Mouse (Mus musculus) stomach, embryonic 16.5 days (tissue): ENCODE measurements around the gene Zfp131. TPM values are rescaled to one million over a fixed set of nuclear protein-coding genes. Genes with fewer than 3 reads are reported as not detected.
A peak's percentile ranks its signal among the peaks of the same experiment; 100 is the strongest.

Experiments used
- ATAC-seq: fragments of 200-750 bp; cut with Nextera tagmentation; 2 replicates; pipeline ENCODE4 v1.8.0; 2017; ENCODE audit warnings: moderate number of reproducible peaks, moderate TSS enrichment; ENCODE audit not compliant: insufficient read depth, low FRiP score
- H3K27ac ChIP-seq: fragments of 300-500 bp; sonication (generic); 2 replicates; pipeline ENCODE4 v1.5.1; 2014; ENCODE audit warnings: low read length
- H3K27me3 ChIP-seq: fragments of 300-500 bp; sonication (generic); 2 replicates; pipeline ENCODE4 v1.6.1; 2014; ENCODE audit warnings: low read length, control low read depth, mixed read lengths; ENCODE audit not compliant: control insufficient read depth, insufficient read depth
- H3K36me3 ChIP-seq: fragments of 300-500 bp; sonication (generic); 2 replicates; pipeline ENCODE4 v1.6.1; 2014; ENCODE audit warnings: low read length; ENCODE audit not compliant: control insufficient read depth, insufficient read depth
- H3K4me1 ChIP-seq: fragments of 300-500 bp; sonication (generic); 2 replicates; pipeline ENCODE4 v1.6.1; 2014; ENCODE audit warnings: low read length, control low read depth, mixed read lengths; ENCODE audit not compliant: control insufficient read depth, insufficient read depth
- H3K4me2 ChIP-seq: fragments of 300-500 bp; sonication (generic); 2 replicates; pipeline ENCODE4 v1.6.1; 2014; ENCODE audit warnings: low read depth, low read length, mixed read lengths
- H3K4me3 ChIP-seq: fragments of 300-500 bp; sonication (generic); replicated peaks from 2 replicates; pipeline ENCODE4 v1.5.1; 2014; ENCODE audit warnings: mild to moderate bottlenecking, low read length
- H3K9ac ChIP-seq: fragments of 300-500 bp; sonication (generic); 2 replicates; pipeline ENCODE4 v1.6.1; 2014; ENCODE audit warnings: low read length
- H3K9me3 ChIP-seq: fragments of 300-500 bp; sonication (generic); replicated peaks from 2 replicates; pipeline ENCODE4 v1.6.1; 2016; ENCODE audit warnings: low read length, control low read depth; ENCODE audit not compliant: control insufficient read depth
- WGBS: fragments of 180-500 bp; shearing (Covaris S2); extraction: QIAGEN DNeasy Blood & Tissue Kit; methylation state at CpG from one replicate; pipeline ENCODE4 v1.1.7; 2014; 5-methylcytosine and 5-hydroxymethylcytosine counted together
- polyA plus RNA-seq: library from polyadenylated mRNA; unstranded; fragments of >200 nt; fragmentation: Nextera tagmentation; extraction: Ambion mirVana; gene quantifications from 2 replicates; pipeline ENCODE4 v1.2.1, GENCODE M21; 2015

The Zfp131 gene
- polyA plus RNA-seq, 1 experiment from 2014 or later, result 30.2 TPM

DNA sequence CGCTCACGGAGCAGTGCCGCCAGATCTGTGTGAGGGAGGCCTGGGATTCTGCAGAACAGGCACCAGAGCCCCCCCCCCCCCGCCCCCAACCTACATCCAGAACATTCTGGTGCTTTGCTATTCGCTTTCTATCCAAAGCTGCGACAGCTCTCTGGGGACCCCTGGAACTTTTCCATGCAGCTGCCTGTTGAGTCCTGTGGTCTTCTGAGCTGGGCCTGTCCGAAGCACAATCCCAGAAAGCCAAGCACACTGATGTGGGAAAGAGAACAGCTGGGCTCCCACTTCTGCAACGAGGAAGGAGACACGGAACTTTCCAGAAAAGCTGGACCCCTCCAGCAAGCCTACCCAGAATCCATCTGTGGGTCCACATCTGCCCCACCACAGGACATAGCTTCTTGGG, 19.3 kb upstream of the Zfp131 start:
- Histone ChIP-seq H3K36me3 (no peaks in the 10 kb centered on the region), H3K9me3 (no peaks in the 10 kb centered on the region), H3K27ac (no peak overlapping the region), H3K4me1 (no peaks in the 10 kb centered on the region), H3K4me2 (no peak overlapping the region), H3K9ac (no peak overlapping the region), H3K4me3 (no peak overlapping the region), H3K27me3 (no peaks in the 10 kb centered on the region)
- 79% methylated on average over 9 of the region's 9 CpGs for WGBS
- ATAC-seq, result no peak

DNA sequence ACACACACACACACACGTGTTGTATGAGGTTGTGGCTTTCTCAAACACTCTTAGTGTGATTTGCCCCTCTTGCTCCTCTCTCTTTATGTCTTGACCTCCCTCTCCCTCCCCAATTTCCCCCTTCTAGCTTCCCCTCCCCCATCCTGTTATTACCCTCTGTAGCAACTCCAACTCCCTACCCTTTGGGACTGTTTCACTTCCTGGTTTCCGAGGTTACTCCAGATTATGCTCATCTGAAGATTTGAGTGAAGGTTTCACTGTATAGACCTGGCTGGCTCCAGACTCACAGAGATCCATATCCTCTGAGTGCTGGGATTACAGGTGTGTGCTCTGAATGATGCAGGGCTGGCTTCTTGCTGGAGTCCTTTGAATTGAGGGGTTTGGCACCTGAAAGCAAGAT, 18.2 kb upstream of the Zfp131 start:
- Histone ChIP-seq H3K27ac (no peak overlapping the region), H3K27me3 (no peaks in the 10 kb centered on the region), H3K4me3 (no peak overlapping the region), H3K9ac (no peak overlapping the region), H3K4me2 (no peak overlapping the region), H3K36me3 (no peaks in the 10 kb centered on the region), H3K9me3 (no peaks in the 10 kb centered on the region), H3K4me1 (no peaks in the 10 kb centered on the region)
- 51% methylated on average over 2 of the region's 2 CpGs for WGBS
- no peak for ATAC-seq

DNA sequence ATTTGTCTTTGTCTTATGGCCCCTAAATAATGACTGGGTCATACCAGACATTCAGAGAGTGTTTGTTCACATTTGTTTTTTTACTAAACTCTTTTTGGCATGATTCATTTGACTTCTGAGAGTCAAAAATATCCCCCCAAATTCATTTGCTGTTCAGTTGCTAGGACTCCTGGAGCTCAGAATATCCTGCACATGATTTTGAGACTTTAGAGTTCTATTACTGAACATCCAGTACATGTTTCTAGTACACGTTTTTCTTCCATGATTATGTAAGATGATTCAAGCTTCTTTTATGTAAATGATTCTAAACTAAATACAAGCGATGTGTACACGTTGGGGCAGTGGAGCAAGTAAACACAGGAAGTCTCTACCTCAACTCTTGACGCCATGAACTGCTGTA, 7.0 kb upstream of the Zfp131 start:
- WGBS, result 51% methylated on average over 4 of the region's 4 CpGs
- no peak overlapping the region for H3K9ac ChIP-seq
- no peaks in the 10 kb centered on the region for H3K36me3 ChIP-seq

DNA sequence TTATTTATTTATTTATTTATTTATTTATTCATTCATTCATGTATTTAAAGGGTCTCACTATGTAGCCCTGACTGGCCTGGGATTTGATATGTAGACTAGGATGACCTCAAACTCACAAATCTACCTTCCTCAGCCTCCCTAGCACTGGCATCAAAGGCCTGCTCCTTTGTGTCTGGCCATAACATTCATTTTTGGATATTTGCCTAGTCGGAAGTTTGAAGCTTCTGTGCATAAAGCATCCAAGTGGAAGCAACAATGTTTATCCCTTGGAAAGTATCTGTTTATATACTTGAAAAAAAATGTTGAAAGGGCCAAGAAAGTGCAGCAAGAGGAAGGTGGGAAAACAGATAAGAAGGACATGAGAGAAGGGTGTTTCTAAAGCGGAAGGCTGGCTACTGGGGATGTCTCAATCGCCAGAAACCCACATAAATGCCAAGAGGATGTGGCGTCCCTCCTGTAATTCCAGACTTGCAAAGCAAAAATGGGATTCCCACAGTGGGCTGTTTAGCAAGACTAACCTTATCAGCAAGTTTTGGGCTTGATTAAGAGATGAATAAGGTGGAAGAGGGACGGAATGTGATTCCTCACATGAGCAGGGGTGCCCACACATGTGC, 2.2 kb upstream of the Zfp131 start:
- no peaks in the 10 kb centered on the region for H3K9me3 ChIP-seq
- no peak overlapping the region for H3K4me3 ChIP-seq
- no peak overlapping the region for H3K9ac ChIP-seq
- 71% methylated on average over 5 of the region's 5 CpGs for WGBS
- no peak for ATAC-seq
- no peak overlapping the region for H3K4me2 ChIP-seq
- H3K36me3 ChIP-seq, result peaks cover 7% of the 10 kb centered on the region; the same call in 1 of the 2 replicates
- H3K27ac ChIP-seq, result no peak overlapping the region
- H3K27me3 ChIP-seq, result no peaks in the 10 kb centered on the region
- H3K4me1 ChIP-seq, result peaks cover 13% of the 10 kb centered on the region

More for the DNA sequence above, 7.0 kb upstream of the Zfp131 start:
- H3K9me3 ChIP-seq, result no peaks in the 10 kb centered on the region
- ATAC-seq, result no peak
- no peaks in the 10 kb centered on the region for H3K4me1 ChIP-seq
- no peaks in the 10 kb centered on the region for H3K27me3 ChIP-seq
- no peak overlapping the region for H3K4me3 ChIP-seq
- H3K4me2 ChIP-seq, result no peak overlapping the region
- H3K27ac ChIP-seq, result no peak overlapping the region

DNA sequence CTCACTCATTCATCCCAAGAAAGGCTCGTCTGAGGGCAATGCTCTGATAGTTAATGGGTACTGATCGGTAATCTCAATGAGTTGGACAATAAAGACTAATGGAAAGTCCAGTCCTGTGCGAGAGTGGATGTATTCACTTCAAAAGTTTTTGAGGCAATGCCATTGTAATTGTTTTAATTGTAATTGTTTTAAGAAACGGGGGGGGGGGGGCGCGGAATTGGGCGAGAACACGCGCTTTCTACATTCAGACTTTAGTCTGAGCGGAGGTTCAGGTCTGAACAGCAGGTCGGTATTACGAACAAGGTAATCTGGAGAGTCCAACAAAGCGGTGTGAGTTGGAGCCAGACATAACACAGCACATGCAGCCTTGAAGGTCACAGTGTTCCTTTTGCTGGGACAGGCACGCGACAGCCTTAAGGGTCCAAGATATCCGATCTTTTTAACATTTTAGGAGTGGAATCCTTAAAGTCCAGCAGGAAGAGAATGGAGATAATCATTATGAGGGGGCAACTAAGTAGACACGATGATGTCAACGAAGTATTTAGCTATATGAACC, 969 bp upstream of the Zfp131 start:
- Histone ChIP-seq H3K9ac (peak overlapping the region; percentile 97), H3K27me3 (no peaks in the 10 kb centered on the region), H3K9me3 (no peaks in the 10 kb centered on the region), H3K4me1 (peaks cover 13% of the 10 kb centered on the region), H3K27ac (peak overlapping the region; percentile 96), H3K36me3 (peaks cover 7% of the 10 kb centered on the region), H3K4me3 (peak overlapping the region; percentile 84), H3K4me2 (peak overlapping the region; percentile 92)
- WGBS, result 4% methylated on average over 18 of the region's 18 CpGs
- ATAC-seq, result no peak

DNA sequence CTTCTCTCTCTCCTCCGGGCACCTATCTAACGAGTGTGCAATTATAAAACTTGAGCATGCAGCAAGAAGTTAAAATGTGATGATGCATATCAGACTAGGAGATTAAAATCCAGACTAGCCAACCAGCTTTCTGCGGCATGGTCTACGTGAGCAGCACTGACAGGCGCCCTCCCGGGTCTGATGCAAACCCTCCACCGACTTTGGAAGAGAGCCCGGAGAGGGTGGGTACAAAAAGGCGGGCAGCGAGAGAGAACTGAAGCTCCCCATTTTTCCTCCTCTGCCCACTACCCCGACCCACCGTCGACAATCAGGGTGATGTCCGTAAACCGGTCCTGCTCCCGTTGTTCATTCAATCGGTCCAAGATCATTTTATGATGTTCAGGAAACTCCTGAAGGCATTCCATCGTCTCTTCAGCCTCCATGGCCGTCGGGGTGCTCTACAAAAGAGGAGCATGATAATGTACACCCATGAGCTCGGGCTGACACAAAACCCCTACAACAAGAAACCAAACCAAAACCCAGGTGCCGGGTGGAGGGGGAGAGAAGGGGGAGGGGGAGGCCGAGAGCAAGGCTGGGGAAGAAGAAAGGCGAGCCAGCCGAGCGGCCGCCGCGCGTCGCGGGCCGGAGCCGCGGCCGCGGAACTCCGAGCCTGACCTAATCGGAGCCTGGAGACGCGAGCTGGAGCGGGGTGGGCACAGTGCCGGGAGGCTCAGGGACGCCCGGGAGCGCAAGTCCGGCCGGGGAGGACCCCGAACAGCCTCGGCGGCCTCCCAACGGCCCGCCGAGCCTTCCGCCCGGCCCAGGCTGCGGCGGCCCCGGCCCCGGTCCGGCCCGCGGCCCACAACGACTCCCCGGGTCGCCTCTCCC, 605 bp downstream of the Zfp131 start:
- peak overlapping the region; percentile 96 for H3K27ac ChIP-seq

DNA sequence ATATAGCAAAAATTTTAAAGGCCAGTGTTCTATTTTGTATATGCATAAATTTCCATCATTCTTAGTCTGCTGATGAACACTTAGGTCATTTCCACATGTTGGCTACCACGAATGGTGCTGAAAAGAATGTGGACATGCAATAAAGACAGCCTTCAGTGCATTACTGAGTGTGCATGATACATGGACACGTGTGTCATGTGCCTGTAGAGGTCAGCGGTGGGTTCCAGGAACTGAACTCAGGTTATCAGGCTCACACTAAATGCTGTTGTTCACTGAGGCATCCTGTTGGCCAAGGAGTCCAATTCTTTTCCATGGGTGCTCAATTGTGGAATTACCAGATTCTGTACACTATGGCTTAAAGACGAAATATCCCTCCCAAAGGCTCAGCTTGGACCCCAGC, 7.1 kb downstream of the Zfp131 start:
- ATAC-seq, result no peak

More for the DNA sequence above, 605 bp downstream of the Zfp131 start:
- Histone ChIP-seq H3K27me3 (no peaks in the 10 kb centered on the region), H3K36me3 (peaks cover 7% of the 10 kb centered on the region), H3K9me3 (no peaks in the 10 kb centered on the region), H3K4me2 (peak overlapping the region; percentile 73), H3K4me1 (peaks cover 13% of the 10 kb centered on the region), H3K4me3 (peak overlapping the region; percentile 84), H3K9ac (peak overlapping the region; percentile 97)
- peak; percentile 68 for ATAC-seq
- under 1% methylated on average over 60 of the region's 66 CpGs for WGBS

DNA sequence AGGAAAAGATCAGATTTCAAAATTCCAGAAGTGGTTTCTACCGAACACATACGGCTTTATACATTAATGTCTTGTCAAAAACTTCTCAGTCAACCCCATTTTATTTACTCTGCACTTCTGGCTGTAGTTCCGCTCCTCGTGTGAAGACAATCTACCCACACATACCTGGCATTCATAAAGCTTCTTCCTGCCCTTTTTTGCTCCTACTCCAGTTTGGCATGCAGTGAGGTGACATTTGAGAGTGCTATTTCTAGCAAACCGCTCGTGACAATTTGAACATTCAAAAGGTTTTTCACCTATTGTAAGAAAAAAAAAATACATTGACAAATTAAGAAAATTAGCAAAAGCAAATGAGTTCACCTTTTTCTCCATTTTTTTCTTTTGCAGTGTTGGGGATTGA, 22.1 kb downstream of the Zfp131 start:
- H3K27ac ChIP-seq, result no peak overlapping the region
- WGBS, result 68% methylated on average over 6 of the region's 6 CpGs
- no peak overlapping the region for H3K4me2 ChIP-seq
- H3K4me3 ChIP-seq, result no peak overlapping the region
- no peaks in the 10 kb centered on the region for H3K4me1 ChIP-seq
- ATAC-seq, result no peak
- H3K36me3 ChIP-seq, result peaks cover 31% of the 10 kb centered on the region
- H3K27me3 ChIP-seq, result no peaks in the 10 kb centered on the region
- H3K9me3 ChIP-seq, result no peaks in the 10 kb centered on the region
- no peak overlapping the region for H3K9ac ChIP-seq

More for the DNA sequence above, 7.1 kb downstream of the Zfp131 start:
- Histone ChIP-seq H3K9ac (no peak overlapping the region), H3K4me3 (no peak overlapping the region), H3K9me3 (no peaks in the 10 kb centered on the region), H3K27me3 (no peaks in the 10 kb centered on the region), H3K4me2 (no peak overlapping the region), H3K4me1 (no peaks in the 10 kb centered on the region; the same call in 1 of the 2 replicates), H3K27ac (no peak overlapping the region), H3K36me3 (peaks cover 26% of the 10 kb centered on the region)
- WGBS, result 81% methylated on average over 4 of the region's 4 CpGs

DNA sequence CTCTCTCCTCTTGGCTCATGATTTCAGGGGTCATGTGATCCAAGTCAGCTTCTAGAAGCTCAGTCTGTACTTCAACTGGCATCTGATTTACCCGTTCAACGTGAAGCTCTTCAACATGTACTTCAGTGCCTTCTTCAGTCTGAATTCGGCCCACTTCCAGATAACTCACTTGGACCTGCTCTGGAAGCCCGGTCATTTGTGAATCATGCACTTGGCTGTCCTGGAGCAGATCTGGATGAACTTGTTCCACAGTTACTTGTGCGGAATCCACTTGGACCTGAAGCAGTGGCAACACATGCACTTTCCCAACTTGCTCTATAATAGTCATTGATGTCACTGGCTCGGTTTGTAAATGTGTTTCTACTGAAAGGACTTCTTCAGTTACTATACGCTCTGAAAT, 24.2 kb downstream of the Zfp131 start:
- no peak for ATAC-seq
- Histone ChIP-seq H3K4me2 (no peak overlapping the region), H3K36me3 (peaks cover 29% of the 10 kb centered on the region), H3K27ac (no peak overlapping the region), H3K4me3 (no peak overlapping the region), H3K27me3 (no peaks in the 10 kb centered on the region), H3K9ac (no peak overlapping the region), H3K4me1 (no peaks in the 10 kb centered on the region), H3K9me3 (no peaks in the 10 kb centered on the region)
- 92% methylated on average over 7 of the region's 7 CpGs for WGBS
